8 mouse cellular contexts compared by ENCODE assay signal in the genomic region with DNA sequence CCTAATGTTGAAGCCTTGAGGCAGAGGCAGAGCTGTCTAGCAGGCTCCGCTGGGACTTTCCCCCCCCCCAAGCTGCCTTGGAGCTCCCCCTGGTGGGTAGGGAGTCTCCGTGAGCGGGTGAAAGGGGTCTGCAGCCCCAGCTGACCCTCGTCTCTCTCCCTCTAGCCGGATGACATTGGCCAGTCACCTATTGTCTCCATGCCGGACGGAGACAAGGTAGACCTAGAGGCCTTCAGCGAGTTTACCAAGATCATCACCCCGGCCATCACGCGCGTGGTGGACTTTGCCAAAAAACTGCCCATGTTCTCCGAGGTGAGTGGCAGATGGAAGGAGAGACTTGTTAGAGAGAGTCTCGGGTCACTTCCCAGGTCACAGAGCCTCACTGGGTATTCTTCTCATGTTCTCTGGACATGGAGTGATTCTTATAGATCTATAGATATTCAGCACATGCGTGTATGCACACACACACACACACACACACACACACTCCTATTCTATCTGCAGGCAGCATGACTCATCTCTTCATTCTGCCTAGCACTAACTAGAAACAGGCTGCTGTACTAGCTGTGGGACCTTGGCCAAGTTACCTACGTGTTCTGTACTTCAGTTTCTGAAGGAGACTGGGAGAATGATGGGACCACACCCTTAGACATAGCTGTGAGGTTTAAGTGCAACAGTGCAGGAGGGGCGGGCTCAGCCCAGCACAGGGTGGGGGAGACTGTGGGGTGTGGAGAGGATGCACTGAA. TPM values are rescaled to one million over a fixed set of nuclear protein-coding genes. Genes with fewer than 3 reads are reported as not detected.
A peak's percentile ranks its signal among the peaks of the same experiment; 100 is the strongest.
DNase-seq lines count a peak whose midpoint lies in the region; ATAC-seq and TF ChIP-seq lines count a peak whose summit lies in the region.

No protein-coding gene starts in this region.

- no peak overlapping the region for H3K4me2 ChIP-seq in hindbrain, postnatal 0 days (ENCODE audit: low read depth, low read length)

- no peaks in the 10 kb centered on the region for H3K36me3 ChIP-seq in thymus, adult 2 months (ENCODE audit: control insufficient read depth, insufficient read depth, low read length)
- peaks cover 33% of the 10 kb centered on the region for H3K36me3 ChIP-seq in hindbrain, postnatal 0 days (ENCODE audit: insufficient read depth, low read length)

- H3K9ac ChIP-seq in hindbrain, postnatal 0 days (replicated peaks; ENCODE audit: low read length), result no peak overlapping the region

- H3K4me1 ChIP-seq in thymus, adult 2 months (replicated peaks; ENCODE audit: control insufficient read depth, insufficient read depth, low read length), result peaks cover 13% of the 10 kb centered on the region
- H3K4me1 ChIP-seq in hindbrain, postnatal 0 days (ENCODE audit: insufficient read depth, low read length), result peaks cover 19% of the 10 kb centered on the region; the same call in 1 of the 2 replicates

- no peaks in the 10 kb centered on the region for H3K9me3 ChIP-seq in hindbrain, postnatal 0 days (ENCODE audit: low read length)

- 89% methylated on average over 17 of the region's 17 CpGs for WGBS in thymus, adult 2 months
- 56% methylated on average over 17 of the region's 17 CpGs for WGBS in hindbrain, postnatal 0 days

- peak; percentile 65; the same call in 1 of the 2 replicates for TF ChIP-seq CTCF in thymus, adult 2 months (IDR thresholded peaks at IDR 0.05; ENCODE audit: borderline replicate concordance, control insufficient read depth, extremely low read depth, insufficient read depth, low read length, poor library complexity)
- TF ChIP-seq CTCF in hindbrain, postnatal 0 days (IDR thresholded peaks at IDR 0.05; ENCODE audit: low read depth), result peak; percentile 61

- ATAC-seq in hindbrain, postnatal 0 days, result no peak

- no peak overlapping the region for H3K27ac ChIP-seq in thymus, adult 2 months (ENCODE audit: control insufficient read depth, insufficient read depth, low read length)
- no peak overlapping the region for H3K27ac ChIP-seq in hindbrain, postnatal 0 days

- DNase-seq in gastrocnemius, postnatal 25 days, result peak; percentile 12
- DNase-seq in gastrocnemius, postnatal 10 days, result no peak
- DNase-seq in thymus, adult 2 months, result no peak
- DNase-seq in thymus, adult 18-20 months, result no peak
- DNase-seq in hindbrain, postnatal 0 days (ENCODE audit: low spot score), result peak; percentile 51
- peak; percentile 76 for DNase-seq in lung, postnatal 14 days
- DNase-seq in adipocyte (ENCODE audit: low spot score), result no peak
- no peak for DNase-seq in urinary bladder, postnatal 36 days (ENCODE audit: low spot score in 2 of 2)

- no peaks in the 10 kb centered on the region for H3K27me3 ChIP-seq in thymus, adult 2 months (ENCODE audit: control insufficient read depth, insufficient read depth, low read length)
- no peaks in the 10 kb centered on the region for H3K27me3 ChIP-seq in hindbrain, postnatal 0 days (ENCODE audit: insufficient read depth, low read length)

- H3K4me3 ChIP-seq in thymus, adult 2 months (ENCODE audit: control insufficient read depth, insufficient read depth, low read length), result no peak overlapping the region
- H3K4me3 ChIP-seq in hindbrain, postnatal 0 days (ENCODE audit: low read length), result no peak overlapping the region

- no peak for TF ChIP-seq POLR2A in thymus, adult 2 months (IDR thresholded peaks at IDR 0.05; ENCODE audit: control insufficient read depth, extremely low read depth, insufficient read depth, low read length, poor library complexity)

RNA-seq across cellular contexts. Expression of a gene that starts 12.2 kb away (rescaled TPM):
- total RNA-seq in gastrocnemius, postnatal 25 days (2021), result 100 to 1,000 TPM in 1 of 2 experiments, 10 to 100 TPM in 1; 98.0 to 119 TPM
- 10 to 100 TPM; 42.4 to 58.7 TPM for total RNA-seq in gastrocnemius, postnatal 10 days (2021)
- 34.4 and 37.7 TPM in 2 replicates for polyA plus RNA-seq in thymus, adult 2 months (2012; rRNA removed)
- total RNA-seq in hindbrain, postnatal 0 days (2014; rRNA removed), result 7.5 and 8.6 TPM in 2 replicates
- polyA plus RNA-seq in hindbrain, postnatal 0 days (2015; fragmentation: Nextera tagmentation; extraction: Ambion mirVana), result 10.2 and 13.5 TPM in 2 replicates

RNA-seq across cellular contexts. Expression of a gene that starts 22.5 kb away (rescaled TPM):
- 10 to 100 TPM; 75.4 to 89.1 TPM for total RNA-seq in gastrocnemius, postnatal 25 days (2021)
- total RNA-seq in gastrocnemius, postnatal 10 days (2021), result 100 to 1,000 TPM; 149 to 169 TPM
- polyA plus RNA-seq in thymus, adult 2 months (2012; rRNA removed), result 36.8 and 41.5 TPM in 2 replicates
- total RNA-seq in hindbrain, postnatal 0 days (2014; rRNA removed), result 725 and 812 TPM in 2 replicates
- 160 TPM in 2 replicates for polyA plus RNA-seq in hindbrain, postnatal 0 days (2015; fragmentation: Nextera tagmentation; extraction: Ambion mirVana)

RNA-seq across cellular contexts. Expression of a gene that starts 32.4 kb away (rescaled TPM):
- total RNA-seq in gastrocnemius, postnatal 25 days (2021), result 10 to 100 TPM; 51.3 to 63.6 TPM
- total RNA-seq in gastrocnemius, postnatal 10 days (2021), result 10 to 100 TPM; 62.6 to 74.1 TPM
- polyA plus RNA-seq in thymus, adult 2 months (2012; rRNA removed), result 50.3 and 66.0 TPM in 2 replicates
- total RNA-seq in hindbrain, postnatal 0 days (2014; rRNA removed), result 77.7 and 94.3 TPM in 2 replicates
- polyA plus RNA-seq in hindbrain, postnatal 0 days (2015; fragmentation: Nextera tagmentation; extraction: Ambion mirVana), result 25.0 and 25.4 TPM in 2 replicates

RNA-seq across cellular contexts. Expression of a gene that starts 33.7 kb away (rescaled TPM):
- 10 to 100 TPM; 42.7 to 46.9 TPM for total RNA-seq in gastrocnemius, postnatal 25 days (2021)
- total RNA-seq in gastrocnemius, postnatal 10 days (2021), result 10 to 100 TPM; 47.8 to 52.5 TPM
- 179 and 196 TPM in 2 replicates for polyA plus RNA-seq in thymus, adult 2 months (2012; rRNA removed)
- 63.2 and 88.6 TPM in 2 replicates for total RNA-seq in hindbrain, postnatal 0 days (2014; rRNA removed)
- polyA plus RNA-seq in hindbrain, postnatal 0 days (2015; fragmentation: Nextera tagmentation; extraction: Ambion mirVana), result 47.1 and 48.3 TPM in 2 replicates

RNA-seq across cellular contexts. Expression of a gene that starts 41.8 kb away (rescaled TPM):
- total RNA-seq in gastrocnemius, postnatal 25 days (2021), result 10 to 100 TPM; 13.9 to 15.0 TPM
- total RNA-seq in gastrocnemius, postnatal 10 days (2021), result 10 to 100 TPM; 19.1 to 26.2 TPM
- 66.5 and 72.2 TPM in 2 replicates for polyA plus RNA-seq in thymus, adult 2 months (2012; rRNA removed)
- 24.4 and 74.0 TPM in 2 replicates for total RNA-seq in hindbrain, postnatal 0 days (2014; rRNA removed)
- 35.4 and 35.7 TPM in 2 replicates for polyA plus RNA-seq in hindbrain, postnatal 0 days (2015; fragmentation: Nextera tagmentation; extraction: Ambion mirVana)

Comparison
In these comparisons a context has a peak if more than half of its experiments do, and no peak if none do; other contexts are left out.
1. DNase-seq: peak in gastrocnemius, postnatal 25 days (single experiment), hindbrain, postnatal 0 days (single experiment) and lung, postnatal 14 days (single experiment); none in gastrocnemius, postnatal 10 days (single experiment), thymus, adult 2 months (single experiment), thymus, adult 18-20 months (0 of 2), adipocyte (single experiment) and urinary bladder, postnatal 36 days (0 of 2).